Mouse (Mus musculus): ENCODE measurements around the gene Grid1. TPM values are rescaled to one million over a fixed set of nuclear protein-coding genes. Genes with fewer than 3 reads are reported as not detected.

Grid1 gene
- polyA plus RNA-seq, 1 experiment, result 22.3 TPM

GRCm38 (mm10) chr14:34860891-34861780, 41.2 kb downstream of the Grid1 start:
- H3K27ac ChIP-seq (ENCODE audit: insufficient read depth, low read length), result no peak overlapping the region
- no peak overlapping the region for H3K4me3 ChIP-seq (ENCODE audit: insufficient read depth, low read length)
- peaks cover 6% of the 10 kb centered on the region for H3K4me1 ChIP-seq (ENCODE audit: control insufficient read depth, insufficient read depth, low read length)
- TF ChIP-seq CTCF (IDR thresholded peaks at IDR 0.05; ENCODE audit: extremely low read depth, insufficient read depth, low read length), result no peak
- no peak for TF ChIP-seq POLR2A (IDR thresholded peaks at IDR 0.05; ENCODE audit: extremely low read depth, insufficient read depth, low read length)

- Histone ChIP-seq H3K4me1 (ENCODE audit: control insufficient read depth, insufficient read depth, low read length) (no peaks in the 10 kb centered on the region), H3K4me3 (ENCODE audit: insufficient read depth, low read length) (no peak overlapping the region), H3K27ac (ENCODE audit: insufficient read depth, low read length) (no peak overlapping the region)
- no peak for TF ChIP-seq POLR2A (IDR thresholded peaks at IDR 0.05; ENCODE audit: extremely low read depth, insufficient read depth, low read length)
Measured at GRCm38 (mm10) chr14:34867266-34867665, 47.4 kb downstream of the Grid1 start.

- no peaks in the 10 kb centered on the region for H3K4me1 ChIP-seq (ENCODE audit: control insufficient read depth, insufficient read depth, low read length)
Measured at GRCm38 (mm10) chr14:34868513-34869260, 48.8 kb downstream of the Grid1 start.

GRCm38 (mm10) chr14:34879996-34880395, 60.1 kb downstream of the Grid1 start:
- TF ChIP-seq POLR2A (IDR thresholded peaks at IDR 0.05; ENCODE audit: extremely low read depth, insufficient read depth, low read length), result no peak
- no peak for TF ChIP-seq CTCF (IDR thresholded peaks at IDR 0.05; ENCODE audit: extremely low read depth, insufficient read depth, low read length)
- H3K4me1 ChIP-seq (ENCODE audit: control insufficient read depth, insufficient read depth, low read length), result peaks cover 6% of the 10 kb centered on the region
- no peak overlapping the region for H3K27ac ChIP-seq (ENCODE audit: insufficient read depth, low read length)
- H3K4me3 ChIP-seq (ENCODE audit: insufficient read depth, low read length), result no peak overlapping the region

More at GRCm38 (mm10) chr14:34868513-34869260, 48.8 kb downstream of the Grid1 start:
- Histone ChIP-seq H3K4me3 (ENCODE audit: insufficient read depth, low read length) (no peak overlapping the region), H3K27ac (ENCODE audit: insufficient read depth, low read length) (no peak overlapping the region)
- TF ChIP-seq CTCF (IDR thresholded peaks at IDR 0.05; ENCODE audit: extremely low read depth, insufficient read depth, low read length) (no peak), POLR2A (IDR thresholded peaks at IDR 0.05; ENCODE audit: extremely low read depth, insufficient read depth, low read length) (no peak)

- H3K27ac ChIP-seq (ENCODE audit: insufficient read depth, low read length), result no peak overlapping the region
- TF ChIP-seq POLR2A (IDR thresholded peaks at IDR 0.05; ENCODE audit: extremely low read depth, insufficient read depth, low read length), result no peak
- no peak for TF ChIP-seq CTCF (IDR thresholded peaks at IDR 0.05; ENCODE audit: extremely low read depth, insufficient read depth, low read length)
- no peak overlapping the region for H3K4me3 ChIP-seq (ENCODE audit: insufficient read depth, low read length)
- H3K4me1 ChIP-seq (ENCODE audit: control insufficient read depth, insufficient read depth, low read length), result peaks cover 11% of the 10 kb centered on the region
Measured at GRCm38 (mm10) chr14:34880431-34881421, 60.8 kb downstream of the Grid1 start.

GRCm38 (mm10) chr14:34884194-34884593, 64.3 kb downstream of the Grid1 start:
- H3K27ac ChIP-seq (ENCODE audit: insufficient read depth, low read length), result no peak overlapping the region
- TF ChIP-seq CTCF (IDR thresholded peaks at IDR 0.05; ENCODE audit: extremely low read depth, insufficient read depth, low read length) (no peak), POLR2A (IDR thresholded peaks at IDR 0.05; ENCODE audit: extremely low read depth, insufficient read depth, low read length) (no peak)
- no peak overlapping the region for H3K4me3 ChIP-seq (ENCODE audit: insufficient read depth, low read length)
- peaks cover 13% of the 10 kb centered on the region for H3K4me1 ChIP-seq (ENCODE audit: control insufficient read depth, insufficient read depth, low read length)

- Histone ChIP-seq H3K4me3 (ENCODE audit: insufficient read depth, low read length) (no peak overlapping the region), H3K4me1 (ENCODE audit: control insufficient read depth, insufficient read depth, low read length) (peaks cover 13% of the 10 kb centered on the region), H3K27ac (ENCODE audit: insufficient read depth, low read length) (no peak overlapping the region)
- TF ChIP-seq POLR2A (IDR thresholded peaks at IDR 0.05; ENCODE audit: extremely low read depth, insufficient read depth, low read length) (no peak), CTCF (IDR thresholded peaks at IDR 0.05; ENCODE audit: extremely low read depth, insufficient read depth, low read length) (no peak)
Measured at GRCm38 (mm10) chr14:34884611-34885010, 64.7 kb downstream of the Grid1 start.

- 0 out of 2 replicates have a peak overlapping the region, but pooled peaks have one; percentile 17 for H3K27ac ChIP-seq (ENCODE audit: insufficient read depth, low read length)
- H3K4me1 ChIP-seq (ENCODE audit: control insufficient read depth, insufficient read depth, low read length), result peaks cover 14% of the 10 kb centered on the region
- TF ChIP-seq POLR2A (IDR thresholded peaks at IDR 0.05; ENCODE audit: extremely low read depth, insufficient read depth, low read length) (no peak), CTCF (IDR thresholded peaks at IDR 0.05; ENCODE audit: extremely low read depth, insufficient read depth, low read length) (no peak)
- no peak overlapping the region for H3K4me3 ChIP-seq (ENCODE audit: insufficient read depth, low read length)
Measured at GRCm38 (mm10) chr14:34891769-34892532, 72.0 kb downstream of the Grid1 start.

Measured in cortical plate, adult 2 months (tissue).